Mouse (Mus musculus) gastrocnemius, adult 8-10 months (tissue): ENCODE measurements around the gene Lhcgr. TPM values are rescaled to one million over a fixed set of nuclear protein-coding genes. Genes with fewer than 3 reads are reported as not detected.
"Not testable (repeated sequence)": the region's sequence is repeated elsewhere in the genome, so short reads cannot be mapped to it uniquely, and the experiment has no call there.

Experiments used
- DNase-seq, 2 experiments: peaks; one replicate each; pipeline ENCODE4 v3.0.0; 2022; ENCODE audit warnings: low spot score in 2 of 2
- total RNA-seq, 4 experiments: library from RNA; stranded (reverse); gene quantifications; 2 replicates each; pipeline ENCODE4 v1.2.4; 2022

Gene Lhcgr
- not detected for total RNA-seq

DNA sequence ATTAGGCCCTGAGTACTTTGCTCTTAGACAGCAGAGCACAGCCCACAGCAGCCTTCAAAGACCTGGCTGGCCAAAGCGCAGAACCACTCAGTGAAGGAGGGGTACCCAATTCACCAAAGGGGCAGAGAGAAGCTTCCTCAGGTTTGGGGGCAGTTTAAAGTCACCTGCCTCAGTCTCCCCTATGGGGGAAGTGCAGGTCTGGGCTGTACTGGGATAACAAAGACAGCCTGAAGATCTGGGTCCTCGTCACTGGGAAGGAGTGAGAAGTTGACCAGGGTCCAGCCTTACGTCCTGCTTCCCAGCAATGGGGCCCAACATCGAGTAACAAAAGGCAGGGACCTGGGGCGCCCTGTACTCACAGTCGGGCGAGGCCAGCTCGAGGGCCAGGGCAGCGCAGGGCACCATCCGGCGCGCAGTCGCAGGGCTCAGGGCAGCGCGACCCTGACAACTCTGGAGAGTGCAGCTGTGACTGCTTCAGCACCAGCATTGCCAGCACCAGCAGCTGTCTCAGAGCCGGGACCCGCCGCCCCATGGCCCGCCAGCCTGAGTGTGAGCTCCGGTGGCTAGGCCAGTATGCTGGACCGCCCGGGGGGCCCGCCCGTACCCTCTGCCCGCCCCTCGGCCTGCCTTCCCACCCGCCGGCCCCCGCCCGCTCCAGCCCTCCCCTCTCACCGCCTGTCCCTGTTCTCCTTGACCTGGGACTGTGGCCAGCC, at the start of gene Lhcgr:
TSS of gene Lhcgr (minus strand) at position 551 of the 713 bp plus-strand sequence.
- DNase-seq: no peak

DNA sequence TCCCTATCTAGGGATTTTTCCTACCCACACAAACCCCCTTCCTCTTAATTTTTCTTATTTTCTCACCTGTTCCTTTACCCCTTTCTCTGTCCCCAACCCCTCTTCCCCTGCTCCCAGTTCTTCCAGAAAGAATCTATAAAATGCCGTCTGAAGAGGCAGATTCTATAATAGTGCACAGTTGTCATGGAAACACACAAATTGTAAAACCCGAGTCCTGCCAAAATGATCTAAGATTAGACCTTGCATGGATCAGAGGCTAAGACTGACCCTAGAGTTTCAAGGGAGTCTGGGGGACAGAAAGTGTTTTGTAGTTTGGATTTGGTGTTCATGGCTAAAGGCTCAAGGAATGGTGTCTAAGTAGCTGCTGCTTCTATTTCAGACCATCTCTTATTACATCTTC, 25.8 kb upstream of the Lhcgr start:
- no peak for DNase-seq

DNA sequence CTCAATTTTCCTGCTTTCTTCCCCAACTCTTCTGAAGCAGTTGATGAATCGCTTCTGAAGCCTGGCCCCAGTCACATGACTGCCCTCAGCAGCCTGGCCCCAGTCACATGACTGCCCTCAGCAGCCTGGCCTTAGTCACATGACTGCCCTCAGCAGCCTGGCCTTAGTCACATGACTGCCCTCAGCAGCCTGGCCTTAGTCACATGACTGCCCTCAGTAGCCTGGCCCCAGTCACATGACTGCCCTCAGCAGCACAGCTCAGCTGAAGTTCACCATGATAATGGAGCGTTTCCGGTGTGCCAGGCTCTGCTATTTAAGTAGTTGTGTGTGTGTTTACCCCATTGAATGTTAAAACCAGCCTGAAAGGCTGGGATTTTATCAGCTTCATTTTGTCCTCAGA, 21.2 kb upstream of the Lhcgr start:
- not testable (repeated sequence) for DNase-seq

DNA sequence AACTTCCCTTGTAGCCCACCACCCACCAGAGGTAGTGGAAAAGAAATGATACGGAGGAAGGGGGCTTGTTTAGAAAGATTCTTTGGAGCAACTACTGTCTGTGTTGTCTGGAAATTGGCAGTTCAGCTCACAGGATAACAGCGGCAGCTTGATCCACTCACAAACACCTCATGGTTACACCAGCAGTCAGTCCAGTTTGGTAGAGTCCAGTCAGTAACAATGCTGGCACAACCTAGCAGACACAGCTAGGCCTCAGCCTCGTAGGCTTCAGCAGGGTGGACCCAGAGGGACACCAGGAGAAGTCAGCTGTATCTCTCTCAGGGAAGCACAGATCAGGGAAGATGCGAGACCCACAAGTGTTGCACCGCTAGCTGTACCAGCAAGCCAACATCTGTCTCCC, 19.0 kb upstream of the Lhcgr start:
- no peak for DNase-seq

DNA sequence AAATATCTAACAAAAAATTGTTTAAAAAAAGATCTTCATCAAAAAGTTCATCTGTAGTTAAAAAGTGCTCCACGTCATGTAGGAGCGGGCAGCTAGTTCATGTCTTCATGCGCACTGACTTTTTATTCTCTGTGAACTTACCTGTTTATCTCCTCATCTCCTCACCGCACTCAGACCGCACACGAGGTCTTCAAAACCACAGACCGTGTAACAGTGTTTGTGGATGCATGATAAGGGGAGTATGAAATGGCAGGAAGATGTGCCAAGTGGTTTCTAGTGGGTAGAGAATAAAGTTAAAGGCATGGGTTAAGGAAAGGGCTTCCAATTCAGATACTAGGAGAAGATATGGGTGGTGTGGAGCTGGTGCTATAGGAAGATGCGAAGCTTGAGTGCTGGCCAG, 14.6 kb upstream of the Lhcgr start:
- DNase-seq: no peak

DNA sequence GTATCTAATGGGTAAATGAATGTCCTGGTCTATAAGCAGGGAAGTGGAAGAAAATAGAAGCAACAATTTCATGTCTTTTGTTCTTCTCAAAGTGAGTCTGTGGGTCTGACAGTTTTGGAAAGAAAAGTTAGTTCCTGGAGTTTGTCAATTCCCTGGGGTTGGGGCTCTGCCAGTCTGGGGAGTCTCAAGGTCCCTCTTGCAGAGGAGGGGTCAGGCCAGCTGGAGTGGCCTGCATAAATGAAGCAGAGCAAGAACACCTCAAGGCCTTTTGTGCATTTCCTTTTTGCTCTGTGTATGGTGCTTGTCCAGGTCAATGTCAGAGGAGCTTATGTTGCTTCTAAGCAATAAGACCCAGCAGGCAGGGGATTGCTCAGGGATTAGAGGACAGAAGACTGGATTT, 11.7 kb upstream of the Lhcgr start:
- DNase-seq: no peak

DNA sequence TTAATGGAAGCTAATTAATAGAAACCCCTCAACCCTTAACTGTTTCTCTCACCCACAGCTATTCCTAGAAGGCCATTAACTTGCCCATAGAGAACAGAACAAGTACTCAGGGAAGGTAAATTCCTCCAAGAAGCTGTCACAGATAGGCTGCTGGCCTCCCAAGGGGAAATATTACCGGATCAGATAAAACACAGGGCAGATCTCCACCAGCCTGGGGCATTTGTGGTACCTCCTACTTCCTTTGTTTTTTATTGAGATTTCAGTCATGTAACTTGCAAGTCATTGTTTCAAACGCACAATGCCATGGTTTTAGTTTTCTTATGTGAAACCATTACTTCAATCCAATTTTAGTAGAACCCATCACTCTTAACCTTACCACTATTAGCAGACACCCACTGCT, 1.1 kb downstream of the Lhcgr start:
- no peak for DNase-seq

DNA sequence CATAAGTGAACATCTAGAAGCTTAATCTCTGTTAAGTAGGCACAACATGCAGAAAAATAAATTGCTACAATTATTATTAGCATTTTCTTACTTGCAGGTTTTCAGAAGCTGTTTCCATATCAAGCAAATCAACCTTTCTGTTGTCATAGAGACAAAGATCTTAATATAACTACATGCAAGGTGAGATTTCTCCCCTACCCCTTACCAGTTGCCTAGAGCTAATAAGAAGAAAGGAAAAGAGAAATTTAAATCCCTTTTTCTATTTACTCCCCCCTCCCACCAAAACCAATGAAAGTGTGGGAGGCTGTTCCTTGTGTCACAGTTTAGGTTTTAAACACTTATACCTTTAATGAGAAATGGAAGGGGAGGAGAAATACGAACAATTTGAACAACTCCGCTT, 3.4 kb downstream of the Lhcgr start:
- DNase-seq: no peak

DNA sequence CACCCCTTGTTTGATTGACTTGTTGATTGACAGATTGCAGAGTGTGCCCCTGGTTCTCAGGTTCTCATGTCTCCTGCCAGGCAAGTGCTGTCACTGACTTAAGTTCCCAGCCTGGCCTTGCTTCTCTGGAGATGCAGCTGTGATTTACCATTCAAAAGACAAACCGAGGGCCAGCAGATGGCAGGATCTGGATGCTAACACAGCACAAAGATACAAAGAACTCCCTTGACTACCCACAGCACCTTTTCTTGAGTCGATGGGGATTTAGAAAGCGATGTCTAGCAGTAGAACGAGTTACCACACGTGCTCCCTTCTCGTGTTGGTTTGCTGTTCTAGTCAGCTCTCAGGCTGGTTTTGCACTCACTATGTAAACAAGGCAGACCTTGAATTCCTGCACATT, 4.9 kb downstream of the Lhcgr start:
- DNase-seq: no peak

DNA sequence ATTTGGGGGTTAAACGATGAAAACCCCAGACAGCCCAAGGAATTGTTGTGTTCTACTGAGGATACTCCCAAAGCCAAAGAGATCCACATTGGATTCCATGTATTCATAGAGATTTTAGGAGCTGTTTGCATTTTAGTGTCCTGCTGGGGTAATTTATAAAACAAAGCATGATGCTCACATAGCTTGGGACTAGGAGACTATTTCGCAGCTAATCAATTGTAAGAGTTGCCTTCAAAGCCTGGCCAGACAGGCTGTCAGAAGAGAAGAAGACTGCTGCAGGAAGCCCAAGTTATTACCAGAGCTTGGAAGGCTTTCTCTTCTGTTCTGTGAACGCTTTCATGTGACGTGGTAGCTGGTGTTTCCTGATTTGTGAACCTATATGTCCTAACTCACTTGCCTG, 5.4 kb downstream of the Lhcgr start:
- DNase-seq: no peak

DNA sequence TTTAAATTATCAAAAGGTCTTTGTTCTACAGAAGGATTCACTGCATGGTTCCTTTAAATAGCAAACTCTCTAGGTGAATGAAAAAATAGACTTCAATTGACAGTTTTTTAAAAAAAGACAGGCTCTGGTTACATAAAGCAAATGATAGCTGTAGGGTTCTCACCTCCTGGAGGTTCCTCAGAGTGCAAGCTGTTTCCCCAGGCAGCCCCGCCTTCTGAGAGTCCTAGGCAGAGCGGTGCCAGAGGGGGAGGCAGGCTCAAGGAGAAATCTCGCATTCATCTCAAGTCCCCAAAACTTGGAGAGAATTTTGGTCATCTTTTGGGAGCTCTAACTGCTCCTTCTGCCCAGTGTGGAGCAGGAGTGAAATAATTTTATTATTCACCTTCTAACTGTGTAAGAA, 12.6 kb downstream of the Lhcgr start:
- no peak for DNase-seq

DNA sequence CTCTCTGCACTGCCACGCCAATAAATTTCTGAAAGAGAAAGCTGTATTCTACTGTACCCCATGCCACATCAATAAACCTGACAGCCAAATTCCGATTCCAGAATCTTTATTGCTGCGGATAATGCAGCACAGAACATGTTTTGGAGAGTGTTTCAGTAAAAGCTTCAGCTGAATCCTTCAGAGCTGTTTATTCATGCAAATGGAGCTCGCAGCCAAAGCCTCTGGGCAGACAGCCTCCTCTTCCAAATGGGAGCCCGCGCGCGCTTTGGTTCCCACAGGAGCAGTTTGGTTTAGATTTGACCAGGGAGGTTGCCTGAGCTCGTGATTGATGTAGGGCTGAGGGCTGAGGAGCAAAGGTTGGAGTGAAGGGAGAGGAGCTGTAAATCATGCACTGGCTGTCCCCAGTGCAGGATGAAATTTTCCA, 17.7 kb downstream of the Lhcgr start:
- DNase-seq: no peak

DNA sequence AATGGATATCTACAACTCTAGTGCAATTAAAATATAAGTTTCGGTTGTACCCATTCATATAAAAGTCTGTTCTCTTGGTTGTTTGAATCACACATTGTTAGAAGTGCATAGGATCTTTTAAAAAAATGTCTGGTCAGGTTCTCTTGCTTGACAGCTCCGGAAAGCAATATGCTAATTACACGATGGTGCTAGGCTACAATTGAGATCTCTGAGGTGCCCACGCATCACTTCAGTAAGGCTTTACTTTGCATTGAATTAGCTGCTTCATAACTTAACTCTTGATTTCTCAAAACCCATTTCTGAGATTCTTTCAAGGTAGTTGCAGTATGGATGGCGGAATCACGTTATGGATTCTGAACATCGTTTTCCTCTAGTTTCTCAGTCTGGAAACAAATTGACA, 21.7 kb downstream of the Lhcgr start:
- no peak for DNase-seq

DNA sequence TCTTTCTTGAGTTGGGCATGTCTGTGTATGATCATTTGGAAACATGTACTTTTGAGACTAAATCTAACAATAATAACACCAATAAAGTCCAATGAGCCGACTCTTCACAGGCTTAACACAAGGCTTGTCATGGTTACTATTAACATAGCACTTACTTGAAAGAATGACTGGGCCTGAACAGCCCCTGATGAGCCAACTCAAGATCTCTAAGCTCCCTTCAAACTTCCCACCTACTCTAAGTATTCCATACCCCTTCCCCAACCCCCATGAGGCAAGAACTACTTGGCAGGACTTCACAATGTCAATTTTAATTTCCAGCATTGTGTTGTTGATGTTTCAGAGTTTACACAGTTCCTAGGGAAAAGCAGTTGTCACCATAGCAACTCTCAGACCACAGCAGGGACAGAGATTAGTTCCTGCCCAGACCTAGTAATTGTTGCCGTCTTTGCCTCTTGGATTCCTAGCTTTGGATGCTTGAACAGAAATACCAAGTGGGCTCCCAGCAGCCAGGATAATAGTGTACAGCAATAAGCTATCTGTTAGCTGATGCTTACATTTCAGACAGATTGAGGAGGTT, 22.4 kb downstream of the Lhcgr start:
- no peak for DNase-seq

DNA sequence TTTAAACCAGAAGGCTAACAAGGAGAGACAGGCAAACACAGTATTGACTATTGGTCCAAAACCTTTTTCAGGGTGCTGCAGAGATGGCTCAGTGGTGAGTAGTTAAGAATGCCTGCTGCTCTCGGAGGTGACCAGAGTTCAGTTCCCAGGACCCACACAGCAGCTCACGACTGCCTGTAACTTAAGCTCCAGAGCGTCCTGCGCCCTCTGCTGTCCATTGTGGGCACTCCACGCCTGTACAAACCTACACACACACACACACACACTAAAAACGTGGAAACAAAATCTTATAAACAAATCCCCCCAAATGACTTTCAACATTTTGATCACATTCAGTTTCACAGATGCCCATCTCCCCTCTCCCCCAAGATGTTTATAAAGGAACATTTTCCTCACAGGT, 24.9 kb downstream of the Lhcgr start:
- DNase-seq: no peak

DNA sequence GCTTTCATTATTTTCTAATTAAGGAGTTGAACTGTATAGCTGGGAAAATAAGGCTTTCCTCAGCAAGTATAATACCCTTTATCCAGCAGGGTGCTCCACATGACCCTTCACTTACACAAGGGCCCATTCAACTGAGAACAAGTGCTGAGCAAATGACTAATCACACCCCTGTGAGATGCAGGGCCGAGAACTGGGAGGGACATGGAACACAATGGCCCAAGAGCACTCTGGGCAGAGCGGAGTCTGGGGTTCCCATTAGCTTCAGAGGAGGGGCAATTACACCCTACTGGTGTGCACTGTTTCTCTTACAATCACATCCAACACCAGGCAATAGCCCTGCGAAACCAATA, 27.7 kb downstream of the Lhcgr start:
- no peak for DNase-seq

DNA sequence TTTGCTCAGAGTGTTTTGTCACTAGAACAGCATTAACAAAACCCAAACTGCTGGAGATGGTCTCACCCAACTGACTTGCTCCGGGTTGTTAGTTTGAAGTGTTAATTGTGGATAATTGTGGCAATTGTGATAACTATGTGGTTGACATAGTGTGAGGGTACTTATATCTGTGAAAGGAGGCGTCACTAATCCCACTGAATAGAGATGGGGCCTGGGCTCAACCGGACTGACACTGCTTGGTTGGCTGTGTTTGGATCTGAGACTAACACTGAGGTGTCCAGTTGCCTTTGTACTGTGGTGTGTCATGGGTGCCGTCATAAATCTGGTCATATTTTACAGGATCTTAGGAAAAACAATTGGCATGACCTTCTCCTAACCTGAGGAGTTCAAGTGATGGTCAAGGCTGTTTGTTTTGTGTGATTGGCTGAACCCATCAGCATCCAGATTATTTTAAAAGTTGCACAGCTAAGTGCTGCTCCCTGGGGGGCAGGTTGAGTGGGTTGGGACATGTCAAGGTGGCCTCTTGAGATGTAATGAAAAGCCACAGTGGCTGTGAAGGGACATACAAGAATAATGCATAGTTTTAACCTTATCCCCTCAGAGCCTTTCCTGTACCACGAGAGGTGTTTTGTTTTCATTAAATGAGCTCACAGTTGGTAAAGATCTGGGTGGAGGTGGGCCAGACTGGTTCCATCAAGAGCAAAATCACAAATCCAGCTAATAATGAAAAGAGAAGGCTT, 28.2 kb downstream of the Lhcgr start:
- DNase-seq: no peak

DNA sequence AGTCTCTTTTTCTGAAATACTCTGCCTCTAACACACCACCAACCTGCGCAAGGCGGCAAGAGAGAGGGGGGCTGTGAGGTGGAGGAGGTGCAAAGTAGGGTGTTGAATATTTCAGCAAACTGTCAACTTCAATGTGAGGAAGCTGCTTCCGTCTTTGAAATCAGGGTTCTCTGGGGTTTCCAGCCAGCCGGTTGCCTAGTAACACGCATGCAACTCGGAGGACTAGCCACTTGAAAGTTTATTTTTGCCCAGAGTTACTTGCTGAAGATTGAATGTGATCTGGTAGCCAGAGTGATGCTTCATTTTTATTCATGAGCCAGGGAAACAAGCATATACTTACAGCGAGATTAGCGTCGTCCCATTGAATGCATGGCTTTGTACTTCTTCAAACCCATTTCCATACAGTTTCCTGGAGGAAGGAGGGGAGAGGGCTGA, 33.8 kb downstream of the Lhcgr start:
- DNase-seq: no peak

DNA sequence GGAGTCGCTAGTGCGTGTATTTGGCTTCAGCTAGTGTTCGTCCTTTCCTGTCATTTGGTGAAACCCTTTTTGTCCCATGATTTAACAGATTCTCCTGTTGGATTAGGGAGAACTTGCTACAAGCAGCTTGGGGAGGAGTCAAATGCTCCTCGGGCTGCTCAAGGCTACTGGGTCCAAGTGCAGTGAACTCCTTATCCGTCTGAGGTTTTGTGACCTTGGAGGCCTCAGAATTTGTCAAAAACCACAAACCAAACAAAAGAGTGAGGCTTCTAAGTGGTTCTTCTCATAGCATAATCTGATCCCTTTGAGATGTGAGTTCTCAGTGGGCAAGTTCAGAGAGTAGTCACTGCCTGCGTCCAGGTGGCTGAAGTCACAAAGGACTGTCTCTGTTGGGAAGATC, 36.0 kb downstream of the Lhcgr start:
- DNase-seq: no peak

DNA sequence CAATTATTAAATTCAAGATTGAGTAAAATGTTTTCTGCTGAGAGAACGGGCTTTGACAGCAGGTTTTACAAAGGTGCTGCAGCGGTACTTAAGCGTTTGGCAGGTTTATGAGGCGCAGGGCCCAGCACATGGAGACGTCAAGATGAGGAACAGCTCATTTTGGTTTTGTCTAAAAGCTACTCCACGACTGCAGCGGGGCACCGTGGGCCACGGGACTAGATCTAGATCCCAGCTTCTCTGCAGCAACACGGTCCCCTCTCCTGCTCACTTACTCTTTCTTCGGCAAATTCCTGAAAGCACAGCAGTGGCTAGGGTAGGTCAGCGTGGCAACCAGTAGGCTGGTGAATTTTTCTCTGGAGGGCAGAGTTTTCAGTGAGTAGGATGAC, 38.3 kb downstream of the Lhcgr start:
- DNase-seq: no peak

DNA sequence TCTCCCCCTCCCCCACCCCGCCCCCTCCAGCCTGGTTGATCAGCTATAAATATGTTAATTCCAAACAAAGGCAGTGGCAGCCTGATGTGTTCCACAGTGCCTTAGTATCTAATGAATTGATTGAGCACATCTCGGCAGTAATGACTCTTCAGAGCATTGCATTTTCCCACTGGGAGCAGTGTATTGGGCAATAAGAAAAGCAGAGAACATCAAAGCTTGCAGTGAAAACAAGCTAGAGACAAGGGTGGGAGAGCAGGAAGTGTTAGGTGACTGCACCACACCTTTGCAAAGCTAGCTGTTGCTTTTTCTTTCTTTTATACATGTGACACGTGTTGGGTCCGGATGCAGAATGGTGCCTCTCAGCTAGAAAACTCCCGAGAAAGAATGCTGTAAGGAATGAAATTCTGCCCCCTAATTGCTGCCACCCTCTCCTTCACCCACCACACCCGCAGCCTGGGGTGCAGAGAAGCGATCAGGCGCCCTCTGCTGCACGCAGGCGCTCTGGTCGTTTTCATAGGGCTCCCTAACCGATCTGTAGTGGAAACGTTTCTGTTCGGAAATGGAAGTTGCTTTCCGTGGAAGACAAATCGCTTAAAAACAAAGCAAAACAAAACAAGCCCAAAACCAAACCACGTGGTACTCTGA, 38.8 kb downstream of the Lhcgr start:
- DNase-seq: no peak

DNA sequence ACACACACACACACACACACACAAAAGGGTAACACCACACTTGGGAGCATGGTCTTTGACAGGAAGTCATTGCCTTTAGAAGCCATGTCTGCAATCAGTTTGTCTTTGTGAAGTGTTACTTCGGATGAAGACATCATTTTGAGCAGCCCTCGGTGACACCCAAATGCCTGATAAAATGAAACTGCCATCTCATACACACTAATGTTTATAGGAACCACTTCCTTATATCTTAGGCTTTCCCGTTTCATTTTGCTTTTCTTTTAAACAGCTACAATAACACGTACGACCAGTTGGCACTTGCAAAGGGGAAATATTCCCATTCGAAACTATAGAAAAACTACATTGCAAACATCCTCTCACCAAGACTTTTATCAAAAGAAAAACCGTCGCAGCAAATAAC, 42.1 kb downstream of the Lhcgr start:
- DNase-seq: no peak
